Mouse (Mus musculus) left cerebral cortex, adult 9 months (tissue): ENCODE measurements around the gene Scnn1b.

Source experiments
- DNase-seq, 2 experiments: peaks; one replicate each; pipeline ENCODE4 v3.0.0; 2022; ENCODE audit warnings: low spot score in 2 of 2

Gene Scnn1b

DNA sequence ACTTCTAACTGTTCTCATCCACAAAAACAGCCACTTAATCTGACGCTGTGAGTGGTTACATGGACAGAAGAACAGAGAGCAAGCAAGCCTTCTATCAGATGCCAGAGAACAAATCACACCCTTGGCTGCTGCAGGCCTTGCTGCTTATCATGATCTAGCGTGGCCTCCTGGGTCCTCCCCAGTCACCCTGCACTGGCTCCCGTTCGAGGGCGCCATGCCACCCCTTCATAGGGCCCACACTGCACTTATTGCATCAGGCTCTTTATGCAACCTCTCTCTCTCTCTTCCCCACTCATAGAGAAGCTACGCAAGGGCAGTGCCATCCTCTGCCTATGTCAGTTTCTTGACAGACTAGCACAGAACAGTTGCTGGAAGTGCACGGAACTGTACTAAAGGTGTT, 101.3 kb downstream of the Scnn1b start:
- DNase-seq: no peak
